Mouse (Mus musculus): ENCODE measurements around the gene Lrmda.
A peak's percentile ranks its signal among the peaks of the same experiment; 100 is the strongest.

Gene Lrmda

DNA sequence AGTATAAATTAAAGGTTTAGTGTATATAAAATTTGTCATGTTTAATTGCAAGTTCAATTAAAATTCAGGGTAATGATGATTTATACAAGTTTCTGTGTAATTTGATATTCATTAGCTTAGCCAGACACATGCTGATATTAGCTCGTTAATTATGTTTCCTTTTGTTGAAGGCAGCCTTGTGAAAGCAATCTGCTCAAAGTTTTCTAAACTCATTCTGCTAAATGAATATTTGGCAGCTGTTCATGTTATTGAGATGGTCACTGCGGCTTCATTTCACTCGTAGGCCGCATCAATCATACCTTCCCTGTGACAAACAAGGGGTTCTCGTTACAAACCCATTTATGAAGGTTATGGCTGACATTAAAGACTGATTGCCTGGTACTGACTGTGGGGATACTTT lies 423.2 kb downstream of the Lrmda start:
- DNase-seq: no peak

DNA sequence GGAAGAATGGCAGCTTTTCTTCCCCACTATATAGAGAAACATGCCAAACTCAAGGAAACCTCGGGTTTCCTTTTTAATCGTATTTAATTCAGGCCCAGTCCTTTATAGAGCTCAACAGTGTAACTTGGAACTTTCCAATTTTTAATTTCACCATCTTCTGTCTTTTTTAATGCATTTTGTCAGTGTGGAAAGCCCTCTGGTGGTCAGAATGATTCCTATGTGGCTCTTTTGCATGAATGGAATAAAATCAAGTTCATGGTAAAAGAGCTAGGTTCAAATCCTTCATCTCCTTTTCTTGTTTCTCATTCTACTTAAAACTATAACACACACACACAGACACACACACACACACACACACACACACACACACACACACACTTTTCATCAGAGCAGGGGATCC lies 425.0 kb downstream of the Lrmda start:
- DNase-seq: no peak

DNA sequence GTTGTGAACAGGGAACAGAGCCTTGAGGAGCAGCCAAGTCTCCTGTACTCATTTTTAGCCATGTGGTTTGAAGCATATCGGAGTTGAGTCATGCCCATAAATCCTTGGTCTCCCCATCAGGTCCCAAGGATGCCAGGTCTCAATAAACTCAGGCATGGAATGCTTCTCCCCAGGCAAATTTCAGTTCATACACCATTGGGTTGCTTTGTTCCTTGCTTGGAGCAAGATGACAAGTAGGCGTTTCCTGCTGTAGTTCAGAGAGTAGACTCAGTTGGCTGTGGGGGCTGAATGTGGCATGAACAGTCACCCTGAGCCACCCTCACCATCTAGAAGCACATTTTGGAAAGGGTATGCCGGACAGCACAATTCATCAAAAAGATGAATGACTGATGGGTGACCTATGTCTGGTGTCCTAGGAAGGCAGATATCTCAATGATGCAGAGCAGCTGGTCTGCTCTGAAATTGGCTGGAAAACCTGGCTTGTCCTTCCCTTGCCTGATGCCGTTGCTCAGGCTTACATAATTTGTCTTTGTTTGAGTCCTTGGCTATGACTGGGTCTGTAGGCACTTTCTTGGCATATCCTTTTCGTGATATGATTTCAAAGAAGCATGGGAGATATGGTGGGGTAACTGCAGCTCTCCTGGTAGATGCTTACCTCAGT lies 425.8 kb downstream of the Lrmda start:
- peak; percentile 3 for DNase-seq

DNA sequence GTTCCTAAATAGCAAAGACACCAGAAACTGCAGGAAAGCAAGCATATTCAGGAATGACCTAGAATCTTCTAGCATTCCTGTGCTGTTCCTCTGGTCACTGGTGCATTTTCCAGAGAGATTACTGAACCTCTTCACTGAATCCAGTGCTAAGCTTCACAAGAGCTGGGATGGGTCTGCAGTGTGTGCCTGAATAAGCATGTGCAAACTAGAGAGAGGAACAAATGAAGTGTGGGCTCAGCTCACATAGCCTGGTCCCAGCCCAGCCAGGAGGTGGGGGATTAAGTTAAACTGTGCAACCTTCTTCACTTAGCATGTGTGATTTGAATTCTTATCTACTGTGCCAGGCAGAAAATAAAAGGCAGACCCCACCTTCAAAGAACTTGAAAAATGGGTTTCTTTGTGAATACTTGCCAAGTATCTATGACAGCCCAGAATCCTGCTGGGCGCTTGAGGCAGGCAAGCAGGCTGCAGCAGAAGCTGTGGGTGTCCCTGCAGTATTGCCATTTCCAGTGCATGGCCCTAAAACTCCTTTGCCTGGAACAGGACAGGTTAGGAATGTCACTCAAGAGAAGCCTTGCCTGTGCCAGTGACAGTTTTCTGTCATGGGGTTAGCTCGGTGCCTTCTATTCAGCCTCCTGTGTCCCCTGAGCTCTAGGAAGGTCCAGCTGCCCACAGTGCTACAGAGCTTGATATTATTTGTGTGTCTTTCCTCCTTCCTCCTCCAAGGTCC lies 426.5 kb downstream of the Lrmda start:
- DNase-seq: no peak

DNA sequence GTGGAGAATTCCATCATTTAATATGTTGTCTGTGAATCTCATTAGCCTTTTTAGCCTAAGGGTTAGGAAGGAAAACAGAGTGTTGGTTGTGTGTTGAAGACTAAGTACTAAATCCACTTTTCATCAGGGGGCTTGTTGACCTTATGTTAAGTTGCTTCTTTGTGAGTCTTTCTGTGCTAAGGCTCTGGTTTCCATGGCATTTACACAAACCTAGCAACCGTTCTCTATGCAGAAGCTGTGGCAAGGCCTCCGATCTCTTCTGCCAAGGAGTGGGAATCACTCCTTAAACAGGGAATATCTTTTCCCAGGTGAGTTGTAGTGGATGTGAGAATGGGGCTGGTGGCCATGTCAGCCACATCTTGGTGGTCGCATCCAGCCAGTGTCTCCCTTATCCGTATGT lies 432.1 kb downstream of the Lrmda start:
- DNase-seq: no peak

DNA sequence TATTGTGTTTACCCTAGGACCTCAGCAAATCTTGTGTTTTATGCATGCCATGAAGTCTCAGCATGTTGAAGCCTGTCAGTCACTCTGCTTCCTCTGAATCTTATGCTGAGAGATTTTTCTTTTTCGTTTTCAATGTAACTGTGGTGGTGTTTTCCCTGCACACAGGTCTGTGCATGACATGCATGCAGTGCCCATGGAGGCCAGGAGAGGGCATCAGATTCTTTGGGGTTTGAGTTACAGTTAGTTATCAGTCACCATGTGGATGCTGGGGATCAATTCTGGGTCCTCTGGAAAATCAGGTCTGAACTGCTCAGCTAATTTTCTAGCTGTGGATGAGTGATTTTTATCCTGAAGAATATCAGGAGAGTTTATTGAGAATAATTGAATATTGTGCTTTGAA lies 444.8 kb downstream of the Lrmda start:
- DNase-seq: no peak

DNA sequence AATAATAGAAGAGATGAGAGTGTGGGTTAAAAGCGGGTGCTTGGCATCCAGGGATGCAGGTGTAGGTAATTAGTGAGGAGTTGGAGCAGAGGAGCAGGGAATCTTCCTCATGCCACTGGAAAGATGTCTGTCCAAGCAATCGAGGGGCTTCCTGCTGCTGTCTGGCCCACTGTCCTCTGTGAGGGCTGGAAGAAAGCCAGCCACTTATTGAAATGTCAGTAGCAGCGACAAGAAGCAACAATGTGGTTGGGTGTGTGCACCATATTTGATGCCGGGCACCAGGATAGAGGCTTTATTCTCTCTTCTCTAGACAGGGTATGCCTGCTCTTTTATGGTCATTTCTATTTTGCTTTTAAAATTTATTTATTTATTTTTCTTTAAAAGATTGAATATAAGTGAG lies 451.5 kb downstream of the Lrmda start:
- DNase-seq: no peak

DNA sequence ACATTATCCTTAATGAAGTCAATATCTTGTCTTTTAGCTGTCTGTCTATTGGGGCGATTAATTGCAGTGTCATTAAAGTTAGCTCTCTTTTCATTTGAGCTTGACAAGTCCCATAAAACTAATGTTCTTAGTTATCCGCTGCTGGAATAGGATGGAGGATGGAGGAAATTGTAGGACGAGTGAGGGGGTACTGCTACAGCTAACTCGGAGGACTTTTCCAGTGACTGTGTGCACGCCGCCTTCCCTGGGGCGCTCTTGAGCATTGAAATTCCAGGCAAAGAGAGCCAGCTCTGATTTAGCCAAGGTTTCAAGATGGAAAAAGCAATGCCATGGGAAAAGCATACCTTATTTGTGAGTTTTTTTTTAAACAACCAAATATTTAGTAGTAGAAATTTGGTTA lies 453.9 kb downstream of the Lrmda start:
- DNase-seq: no peak

DNA sequence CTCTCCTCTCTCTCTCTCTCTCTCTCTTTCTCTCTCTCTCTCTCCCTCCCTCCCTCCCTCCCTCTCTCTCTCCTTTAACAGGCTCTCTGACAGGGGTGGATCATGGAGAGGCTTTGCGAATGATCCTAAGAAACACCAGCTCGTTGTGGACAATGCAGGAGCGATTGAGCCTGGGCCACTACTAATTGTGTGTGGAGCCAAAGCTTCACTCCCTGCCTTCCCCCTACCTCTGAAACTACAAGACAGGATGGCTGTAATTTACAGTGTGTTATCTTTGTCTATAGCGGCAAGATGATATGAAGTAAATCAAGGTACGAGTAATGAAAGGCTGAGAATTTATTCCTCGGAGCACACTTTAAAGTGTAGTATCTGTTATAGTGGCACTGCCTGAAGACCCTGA lies 454.5 kb downstream of the Lrmda start:
- DNase-seq: no peak

DNA sequence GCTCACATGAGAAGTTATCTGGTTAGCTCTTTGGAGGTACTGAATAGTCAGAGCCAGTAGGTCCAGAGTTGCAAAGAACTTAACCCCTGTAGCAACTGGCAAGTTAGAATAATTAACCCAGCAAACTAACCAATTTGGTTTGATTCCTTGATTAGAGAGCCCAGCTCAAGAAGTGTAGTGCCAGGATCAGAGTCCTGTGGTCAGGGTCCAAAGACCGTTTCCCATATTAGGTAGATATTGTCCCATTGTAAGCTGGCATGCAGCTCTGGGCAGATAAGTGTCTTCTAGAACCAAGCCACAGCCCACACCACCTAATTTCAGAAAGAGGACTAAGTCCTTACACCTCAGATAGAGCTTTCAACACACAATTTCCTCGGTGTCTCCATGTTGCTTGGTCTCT lies 473.8 kb downstream of the Lrmda start:
- DNase-seq: no peak

DNA sequence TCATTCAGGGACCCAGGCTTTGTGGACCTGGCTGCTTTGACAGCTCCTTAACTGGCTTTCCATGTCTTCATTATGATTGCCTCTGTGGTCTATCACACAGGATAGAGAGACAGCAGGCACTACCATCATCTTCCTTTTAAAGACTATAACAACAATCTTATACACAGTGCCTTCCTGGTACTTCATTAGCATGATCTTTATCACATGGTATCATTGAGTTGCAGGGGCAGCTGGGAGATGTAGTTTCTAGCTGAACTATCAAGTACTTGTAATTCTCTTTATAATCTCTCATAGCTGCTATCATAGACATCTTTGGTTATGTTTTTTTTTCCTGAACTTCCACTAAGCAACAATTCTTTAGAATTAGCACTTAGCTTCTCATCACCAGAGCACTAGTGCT lies 474.8 kb downstream of the Lrmda start:
- no peak for DNase-seq

DNA sequence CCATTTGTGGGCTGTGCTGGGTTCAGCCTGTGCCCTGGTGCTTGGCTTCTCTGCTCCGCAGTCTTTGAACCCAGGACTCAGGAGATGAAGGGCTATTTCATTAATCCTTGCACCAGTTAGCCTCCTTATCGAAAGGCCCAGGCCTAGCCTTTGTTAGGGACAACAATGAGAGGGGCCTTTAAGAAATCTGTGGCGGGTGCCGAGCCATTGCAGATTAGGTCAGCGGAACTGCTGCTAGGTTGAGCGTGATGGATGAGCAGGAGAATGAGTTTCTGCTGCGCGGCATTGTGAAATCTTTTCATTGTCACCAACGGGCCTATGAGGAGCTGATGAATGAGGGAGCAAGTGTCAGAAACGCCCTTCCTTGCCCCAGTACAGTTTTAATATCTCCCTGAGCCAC lies 475.4 kb downstream of the Lrmda start:
- no peak for DNase-seq

DNA sequence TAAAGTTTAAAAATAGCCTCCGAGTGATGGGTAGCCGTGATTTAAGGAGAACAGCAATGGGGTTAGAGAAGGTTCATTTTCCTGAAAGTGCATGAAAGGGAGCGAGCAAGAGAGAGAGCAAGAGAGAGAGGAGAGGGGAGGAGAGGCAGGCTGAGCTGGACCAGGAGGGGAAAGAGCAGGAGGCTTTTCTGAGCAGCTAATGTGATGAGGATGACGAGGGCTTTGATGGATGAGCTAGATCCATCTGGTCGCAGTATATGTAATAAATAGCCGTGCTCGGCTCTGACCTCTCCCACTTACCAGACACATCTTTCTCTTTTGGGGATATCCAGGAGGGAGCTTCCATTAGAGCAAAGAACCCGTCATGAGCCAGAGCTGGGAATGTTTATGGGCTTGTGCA lies 475.8 kb downstream of the Lrmda start:
- no peak for DNase-seq

DNA sequence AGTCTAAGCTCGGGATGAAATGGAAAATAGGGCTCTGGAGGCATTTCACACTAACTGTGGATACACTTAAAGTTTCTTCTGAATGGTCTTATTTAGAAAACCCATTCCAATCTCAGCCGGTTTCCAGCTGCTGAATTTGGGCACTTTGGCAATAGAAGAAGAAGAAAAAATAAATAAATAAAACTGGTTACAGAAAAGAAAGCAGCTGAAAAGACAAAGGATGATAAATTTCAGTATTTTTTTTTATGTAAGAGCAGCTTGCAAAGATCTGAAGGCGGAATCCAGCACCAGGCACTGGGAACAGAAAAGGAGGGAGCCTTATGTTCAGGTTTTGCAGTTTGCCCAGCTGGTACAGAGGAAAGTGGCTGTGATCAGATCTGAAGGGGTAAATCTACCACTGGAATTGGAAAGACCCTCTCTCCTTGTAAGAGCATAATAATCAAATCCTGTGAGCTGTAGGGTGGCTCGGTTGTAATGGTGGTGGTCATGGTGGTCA lies 478.2 kb downstream of the Lrmda start:
- no peak for DNase-seq

DNA sequence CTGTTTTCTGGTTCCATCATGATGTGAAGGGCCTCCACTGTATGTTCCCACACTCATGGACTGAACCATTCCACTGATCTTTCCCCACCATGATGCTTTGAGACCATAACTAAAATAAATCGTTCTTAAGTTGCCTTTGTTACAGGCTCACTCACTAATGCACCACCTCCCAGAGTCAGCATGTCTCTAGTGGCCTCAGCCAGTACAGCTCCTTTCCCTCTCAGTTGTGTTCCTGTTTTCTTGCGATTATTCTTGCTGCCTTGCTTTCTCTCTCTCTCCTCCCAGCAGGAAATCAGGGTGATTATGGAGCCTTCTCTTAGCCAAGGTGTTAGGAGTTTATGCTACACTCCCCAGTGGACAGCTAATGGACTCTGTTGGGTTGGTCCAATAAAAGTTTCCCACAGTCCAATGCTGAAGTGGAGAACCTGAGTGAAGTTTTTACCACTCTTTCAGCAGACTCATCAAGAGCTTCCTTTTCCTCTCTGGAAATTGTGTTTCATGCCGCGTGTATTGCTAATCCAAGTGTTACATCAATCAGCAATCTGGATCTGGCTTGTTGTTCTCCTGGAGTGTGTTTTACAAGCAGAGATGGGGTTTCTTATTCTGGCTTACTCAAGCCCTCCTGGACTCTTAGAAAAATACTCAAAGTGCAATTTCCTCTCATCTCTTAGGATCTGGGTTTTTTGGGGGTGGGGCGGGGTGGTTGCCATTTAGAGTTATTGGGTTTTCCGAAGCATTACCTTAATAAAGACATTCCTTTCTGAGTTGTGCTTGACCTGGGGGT lies 490.4 kb downstream of the Lrmda start:
- no peak for DNase-seq

DNA sequence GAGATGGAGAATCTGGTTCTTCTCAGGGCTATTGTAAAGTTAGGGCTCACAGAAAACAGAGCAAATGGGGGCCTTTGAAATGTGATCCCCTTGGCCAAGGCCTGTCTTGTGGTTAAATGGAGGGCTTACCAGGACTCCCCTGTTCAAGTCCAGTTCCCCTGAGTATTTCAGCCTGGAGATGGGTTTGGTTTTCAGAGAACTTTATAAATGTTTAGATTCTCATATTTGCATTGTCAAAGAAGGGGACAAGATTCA lies 490.9 kb downstream of the Lrmda start:
- no peak for DNase-seq

DNA sequence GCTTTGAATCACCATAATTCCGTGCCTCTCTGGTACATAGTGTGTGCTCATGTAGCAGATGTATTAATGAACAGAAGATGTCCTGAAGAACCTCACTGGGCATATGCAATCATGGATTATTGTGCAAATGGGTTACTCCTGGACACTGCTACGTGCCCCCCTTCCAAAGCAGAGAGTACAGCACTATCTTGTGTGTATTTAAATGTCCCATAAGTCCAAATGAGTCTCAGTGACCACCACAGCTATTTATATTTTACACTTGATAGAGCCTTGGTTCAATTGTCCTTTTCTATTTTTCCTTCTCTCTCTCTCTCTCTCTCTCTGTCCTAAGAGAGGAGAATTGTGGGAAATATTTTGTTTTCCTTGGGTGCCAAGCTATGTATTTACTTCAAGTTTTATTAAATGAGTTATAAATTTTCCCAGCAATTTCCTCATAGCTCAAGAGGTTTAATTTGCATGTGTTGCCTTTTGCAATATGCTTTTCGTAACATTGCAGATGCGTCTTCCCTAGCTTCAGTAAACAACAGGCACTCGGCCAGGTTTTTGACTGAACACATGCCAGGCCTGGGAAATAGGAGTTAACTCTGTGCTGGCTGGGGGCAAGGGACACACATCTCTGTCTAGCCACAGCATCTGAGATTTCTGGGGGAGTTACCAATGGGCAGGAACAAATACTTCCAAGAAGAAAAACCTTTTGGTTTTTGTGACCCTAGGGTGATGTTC lies 495.0 kb downstream of the Lrmda start:
- DNase-seq: no peak

DNA sequence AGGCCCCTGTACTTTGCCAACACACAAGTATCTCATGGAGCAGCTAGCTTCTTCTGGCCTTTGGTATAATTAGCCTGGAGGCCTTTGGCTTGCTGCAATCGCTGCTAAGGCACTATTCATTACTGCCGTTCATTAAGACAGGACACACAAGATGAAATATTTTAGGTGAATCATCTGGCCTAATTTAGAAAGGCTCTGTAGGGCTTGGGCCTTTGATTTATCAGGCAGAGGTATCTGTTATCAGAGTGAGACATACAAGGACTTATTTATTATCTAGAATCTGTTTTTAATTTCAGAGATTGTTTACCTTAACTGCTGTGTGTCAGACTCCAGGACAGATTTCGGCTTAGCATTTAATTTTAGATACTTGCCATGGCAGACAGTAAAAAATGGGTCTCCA lies 511.2 kb downstream of the Lrmda start:
- no peak for DNase-seq

DNA sequence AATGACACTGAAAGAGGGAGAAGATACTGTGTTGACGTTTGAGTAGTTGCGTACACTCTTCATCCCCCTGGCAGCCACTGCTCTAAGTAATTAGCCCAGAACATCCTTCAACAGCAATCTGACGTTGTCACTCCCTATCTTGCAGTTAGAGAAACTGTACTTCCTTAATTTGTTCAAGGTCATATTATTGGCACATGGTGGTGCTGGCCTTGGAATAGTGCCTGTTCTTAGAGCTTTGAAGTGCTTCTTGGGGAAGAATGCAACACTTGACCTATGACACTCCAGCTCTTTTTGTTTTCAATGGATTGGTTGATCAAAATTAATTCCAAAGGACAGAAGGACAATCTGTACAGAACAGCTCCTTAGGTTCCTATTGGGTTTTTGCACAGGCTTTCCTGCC lies 514.0 kb downstream of the Lrmda start:
- no peak for DNase-seq

DNA sequence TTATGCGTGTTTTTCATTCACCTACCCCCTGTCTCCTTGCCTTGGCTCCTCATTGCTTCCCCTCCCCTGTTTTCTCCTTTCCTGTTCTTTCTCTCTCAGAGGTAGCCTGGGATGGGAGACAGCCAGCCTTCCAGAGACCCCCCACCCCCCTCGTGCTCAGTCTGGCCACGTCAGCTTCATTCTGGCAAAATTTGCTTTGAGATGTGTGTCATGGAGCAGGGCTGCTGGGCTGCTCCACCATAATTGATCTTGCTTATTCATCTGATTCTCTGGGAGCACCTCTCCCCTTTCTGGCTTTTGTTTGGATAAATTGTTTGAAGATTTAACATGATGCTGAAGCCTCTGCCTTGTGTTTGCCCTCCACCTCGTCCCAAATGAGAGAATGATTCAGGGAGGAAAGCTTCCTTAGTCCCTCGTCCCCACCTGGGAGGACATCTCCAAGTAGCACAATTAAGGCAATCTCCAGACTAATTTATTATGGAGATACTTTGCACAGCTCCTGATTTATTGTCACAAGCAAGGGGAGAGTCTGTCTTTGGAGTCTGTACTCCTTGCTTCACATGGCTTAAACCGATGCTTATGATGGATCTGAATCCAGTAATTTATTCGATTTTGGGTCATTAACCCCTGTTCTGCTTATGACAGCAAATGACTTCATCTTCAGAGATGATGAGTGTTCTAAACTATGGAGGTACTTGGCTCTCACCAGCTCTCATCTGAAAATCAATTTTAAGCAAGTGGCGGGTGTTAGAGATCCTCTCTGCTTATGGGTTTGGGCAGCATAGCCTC lies 526.6 kb downstream of the Lrmda start:
- DNase-seq: no peak

DNA sequence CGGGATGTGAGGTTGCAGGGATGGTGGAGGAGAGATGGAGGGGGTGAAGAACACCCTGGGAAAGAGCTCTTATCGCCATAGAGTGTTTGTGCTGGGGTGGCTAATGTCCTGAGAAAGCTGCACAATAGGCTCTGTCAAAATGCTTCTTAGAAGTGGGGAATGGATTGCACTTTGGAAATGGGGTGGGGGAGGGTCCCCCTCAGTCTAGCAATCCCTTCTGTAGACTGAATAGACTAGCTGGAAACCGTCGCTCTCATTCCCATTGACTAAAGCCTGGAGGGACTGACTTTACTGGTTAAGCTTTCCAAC lies 527.1 kb downstream of the Lrmda start:
- DNase-seq: no peak

DNA sequence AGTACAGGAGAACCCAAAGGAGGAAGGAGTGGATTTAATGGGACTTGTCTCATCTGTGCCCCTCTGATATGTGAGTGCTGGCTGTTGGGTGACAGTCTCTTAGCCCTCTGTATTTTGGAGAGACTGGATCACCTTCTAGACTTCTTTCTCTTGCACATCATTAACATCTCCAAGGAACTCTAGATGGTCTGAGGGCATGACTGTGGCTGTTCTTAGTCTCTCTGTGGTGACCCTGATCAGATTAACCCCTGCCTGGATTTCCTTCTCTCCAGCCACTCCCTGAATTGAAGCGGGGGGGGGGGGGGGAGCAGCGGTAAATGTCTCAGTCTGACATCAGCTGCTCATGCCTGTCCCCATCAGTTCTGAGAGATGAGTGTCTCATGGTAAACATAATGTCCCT lies 528.8 kb downstream of the Lrmda start:
- no peak for DNase-seq

DNA sequence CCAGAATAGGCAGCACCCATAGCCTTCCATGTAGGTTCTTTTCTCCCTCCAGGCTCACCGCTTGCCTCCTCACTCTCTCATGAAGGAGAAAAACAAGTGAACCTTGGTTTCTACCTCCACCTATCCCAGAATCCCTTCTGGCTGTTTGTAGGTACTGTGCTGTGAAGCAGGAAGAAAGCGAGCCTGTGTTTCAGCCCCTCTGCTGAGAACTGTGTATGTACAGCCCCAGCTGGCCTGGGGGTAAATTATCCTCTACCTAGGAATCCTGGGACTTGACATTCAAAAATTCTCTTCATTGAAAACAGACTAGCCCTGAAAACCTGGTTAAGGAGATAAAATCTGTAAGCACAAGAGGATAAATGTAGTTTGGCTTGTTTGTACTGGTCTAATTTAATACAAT lies 529.7 kb downstream of the Lrmda start:
- DNase-seq: no peak

All from cerebellum, adult 9-10 months (tissue).